Mouse (Mus musculus) heart, adult 8-10 months (tissue): ENCODE data around the gene Sfrp5. TPM values are rescaled to one million over a fixed set of nuclear protein-coding genes. Genes with fewer than 3 reads are reported as not detected.
A peak's percentile ranks its signal among the peaks of the same experiment; 100 is the strongest.

Source experiments
- DNase-seq: peaks from one replicate; pipeline ENCODE4 v3.0.0; 2022; ENCODE audit warnings: low spot score
- total RNA-seq, 4 experiments: library from RNA; stranded (reverse); gene quantifications; 2 replicates each; pipeline ENCODE4 v1.2.4; 2022

Sfrp5 gene
- 10 to 100 TPM in 1 of 4 experiments, 1 to 10 TPM in 3; 5.6 to 11.1 (median 6.1) TPM for total RNA-seq

- DNase-seq = no peak
Measured at GRCm38 (mm10) chr19:42201696-42202381, at the start of gene Sfrp5. TSS of gene Sfrp5 (minus strand) at chr19:42202252.

GRCm38 (mm10) chr19:42249976-42250914 lies 48.2 kb upstream of the Sfrp5 start:
- DNase-seq = no peak

GRCm38 (mm10) chr19:42247519-42247918 lies 45.5 kb upstream of the Sfrp5 start, which contains the start of gene Golga7b:
TSS of gene Golga7b (plus strand) at chr19:42247574.
- no peak for DNase-seq

- no peak for DNase-seq
Measured at GRCm38 (mm10) chr19:42246626-42247025, 44.6 kb upstream of the Sfrp5 start.

GRCm38 (mm10) chr19:42243401-42243800 lies 41.3 kb upstream of the Sfrp5 start:
- DNase-seq = no peak

GRCm38 (mm10) chr19:42240881-42241280 lies 38.8 kb upstream of the Sfrp5 start:
- no peak for DNase-seq

- DNase-seq = peak; percentile 47
Measured at GRCm38 (mm10) chr19:42238341-42238715, 36.3 kb upstream of the Sfrp5 start.

- DNase-seq = peak; percentile 38
Measured at GRCm38 (mm10) chr19:42237602-42238340, 35.7 kb upstream of the Sfrp5 start.

GRCm38 (mm10) chr19:42230986-42231385 lies 28.9 kb upstream of the Sfrp5 start:
- no peak for DNase-seq

- DNase-seq = no peak
Measured at GRCm38 (mm10) chr19:42230288-42230568, 28.2 kb upstream of the Sfrp5 start.

- no peak for DNase-seq
Measured at GRCm38 (mm10) chr19:42229499-42230287, 27.6 kb upstream of the Sfrp5 start.

- DNase-seq = no peak
Measured at GRCm38 (mm10) chr19:42226451-42226850, 24.4 kb upstream of the Sfrp5 start.

- DNase-seq = no peak
Measured at GRCm38 (mm10) chr19:42217374-42217763, 15.3 kb upstream of the Sfrp5 start.

GRCm38 (mm10) chr19:42216699-42217373 lies 14.8 kb upstream of the Sfrp5 start:
- no peak for DNase-seq

GRCm38 (mm10) chr19:42214601-42215000 lies 12.5 kb upstream of the Sfrp5 start:
- DNase-seq = no peak

GRCm38 (mm10) chr19:42211936-42212335 lies 9.9 kb upstream of the Sfrp5 start:
- no peak for DNase-seq

GRCm38 (mm10) chr19:42209976-42210375 lies 7.9 kb upstream of the Sfrp5 start:
- no peak for DNase-seq

- DNase-seq = no peak
Measured at GRCm38 (mm10) chr19:42209485-42209884, 7.4 kb upstream of the Sfrp5 start.

GRCm38 (mm10) chr19:42205201-42205600 lies 3.1 kb upstream of the Sfrp5 start:
- no peak for DNase-seq

GRCm38 (mm10) chr19:42204306-42204705 lies 2.3 kb upstream of the Sfrp5 start:
- DNase-seq = peak; percentile 48

- DNase-seq = no peak
Measured at GRCm38 (mm10) chr19:42202467-42202866, 415 bp upstream of the Sfrp5 start.
